Mouse (Mus musculus) adrenal gland, adult 10 weeks (tissue): ENCODE results near the gene Mrps26. TPM values are rescaled to one million over a fixed set of nuclear protein-coding genes. Genes with fewer than 3 reads are reported as not detected.

ENCODE experiments used
- polyA plus RNA-seq: library from polyadenylated mRNA; stranded (reverse); fragments of 350-450 nt; fragmentation: Illumina TruSeq; extraction: RNeasy Lipid Tissue Mini Kit (QIAGEN cat#74804); gene quantifications from one replicate; pipeline ENCODE4 v1.2.3, GENCODE M21; 2014; ENCODE audit warnings: low read depth, low replicate concordance

Gene Mrps26
- polyA plus RNA-seq = 1.2 TPM

GRCm38 (mm10) chr2:130563212-130564055 lies at the start of gene Mrps26:
Gene Mrps26 (plus strand): TSS chr2:130563742.

GRCm38 (mm10) chr2:130575873-130576272 lies 12.3 kb downstream of the Mrps26 start, which contains the start of gene Oxt:
Gene Oxt (plus strand): TSS chr2:130576173.

GRCm38 (mm10) chr2:130582552-130582951 lies 19.0 kb downstream of the Mrps26 start, which contains the start of gene Avp:
Gene Avp (minus strand): TSS chr2:130582554.

Other genes with a start within 250 kb of the Mrps26 start
- 0.29 TPM for gene Cpxm1, start 166.2 kb upstream of the Mrps26 start, polyA plus RNA-seq
- not detected for gene Gm28372, start 158.5 kb upstream of the Mrps26 start, polyA plus RNA-seq
- not detected for gene 1700020A23Rik, start 158.5 kb upstream of the Mrps26 start, polyA plus RNA-seq
- not detected for gene Tmem239, start 157.3 kb upstream of the Mrps26 start, polyA plus RNA-seq
- 23.9 TPM for gene Vps16, start 139.4 kb upstream of the Mrps26 start, polyA plus RNA-seq
- 5.9 TPM for gene Pced1a, start 139.0 kb upstream of the Mrps26 start, polyA plus RNA-seq
- 196 TPM for gene Ptpra, start 113.5 kb upstream of the Mrps26 start, polyA plus RNA-seq
- not detected for gene Oxt, start 12.4 kb downstream of the Mrps26 start, polyA plus RNA-seq
- not detected for gene Avp, start 18.8 kb downstream of the Mrps26 start, polyA plus RNA-seq
- 32.5 TPM for gene Fastkd5, start 66.3 kb downstream of the Mrps26 start, polyA plus RNA-seq
- gene Ubox5, start 66.3 kb downstream of the Mrps26 start, polyA plus RNA-seq = 4.7 TPM
- gene Lzts3, start 79.1 kb downstream of the Mrps26 start, polyA plus RNA-seq = 2.3 TPM
- 16.0 TPM for gene Ddrgk1, start 100.9 kb downstream of the Mrps26 start, polyA plus RNA-seq
- 40.2 TPM for gene Itpa, start 103.9 kb downstream of the Mrps26 start, polyA plus RNA-seq
- 0.64 TPM for gene Slc4a11, start 133.8 kb downstream of the Mrps26 start, polyA plus RNA-seq